Mouse (Mus musculus) liver, embryonic 15.5 days (tissue): Measurements from ENCODE around the gene Tctex1d4. TPM values are rescaled to one million over a fixed set of nuclear protein-coding genes. Genes with fewer than 3 reads are reported as not detected.

Source experiments
- ATAC-seq: fragments of 200-750 bp; cut with Nextera tagmentation; 2 replicates; pipeline ENCODE4 v1.8.0; 2017; ENCODE audit warnings: moderate number of reproducible peaks, mild to moderate bottlenecking, moderate library complexity; ENCODE audit not compliant: insufficient read depth
- H3K27ac ChIP-seq: fragments of 300-500 bp; sonication (generic); replicated peaks from 2 replicates; pipeline ENCODE4 v1.5.1; 2015; ENCODE audit warnings: mild to moderate bottlenecking, inconsistent platforms
- H3K27me3 ChIP-seq: fragments of 300-500 bp; sonication (generic); 2 replicates; pipeline ENCODE4 v1.6.1; 2015; ENCODE audit warnings: mild to moderate bottlenecking, inconsistent platforms
- H3K36me3 ChIP-seq: fragments of 300-500 bp; sonication (generic); replicated peaks from 2 replicates; pipeline ENCODE4 v1.6.1; 2015; ENCODE audit warnings: moderate library complexity, mild to moderate bottlenecking, inconsistent platforms
- H3K4me1 ChIP-seq: fragments of 300-500 bp; sonication (generic); replicated peaks from 2 replicates; pipeline ENCODE4 v1.6.1; 2015; ENCODE audit warnings: inconsistent platforms
- H3K4me2 ChIP-seq: fragments of 300-500 bp; sonication (generic); 2 replicates; pipeline ENCODE4 v1.6.1; 2015; ENCODE audit warnings: moderate library complexity, mild to moderate bottlenecking, inconsistent platforms
- H3K4me3 ChIP-seq: fragments of 300-500 bp; sonication (generic); replicated peaks from 2 replicates; pipeline ENCODE4 v1.5.1; 2015; ENCODE audit warnings: mild to moderate bottlenecking, inconsistent platforms
- H3K9ac ChIP-seq: fragments of 300-500 bp; sonication (generic); 2 replicates; pipeline ENCODE4 v1.6.1; 2015; ENCODE audit warnings: moderate library complexity, mild to moderate bottlenecking, inconsistent platforms
- H3K9me3 ChIP-seq: fragments of 300-500 bp; sonication (generic); replicated peaks from 2 replicates; pipeline ENCODE4 v1.6.1; 2016; ENCODE audit warnings: inconsistent platforms
- WGBS: fragments of 180-500 bp; shearing (Covaris S2); methylation state at CpG from one replicate; pipeline ENCODE4 v1.1.7; 2015; ENCODE audit warnings: mixed read lengths; ENCODE audit not compliant: insufficient replicate concordance; 5-methylcytosine and 5-hydroxymethylcytosine counted together
- polyA plus RNA-seq: library from polyadenylated mRNA; unstranded; fragments of >200 nt; fragmentation: Nextera tagmentation; extraction: Ambion mirVana; gene quantifications from 2 replicates; pipeline ENCODE4 v1.2.1, GENCODE M21; 2015

Tctex1d4 gene
- polyA plus RNA-seq, 1 experiment from 2014 or later = 0.12 TPM

- peaks cover 40% of the 10 kb centered on the region for H3K4me1 ChIP-seq
- H3K4me3 ChIP-seq = peak overlapping the region; percentile 75
- H3K9me3 ChIP-seq = no peaks in the 10 kb centered on the region
- H3K36me3 ChIP-seq = no peaks in the 10 kb centered on the region
- no peaks in the 10 kb centered on the region for H3K27me3 ChIP-seq
- H3K4me2 ChIP-seq = peak overlapping the region; percentile 100
- no peak for ATAC-seq
- WGBS = 7% methylated on average over 10 of the region's 10 CpGs
- peak overlapping the region; percentile 78 for H3K27ac ChIP-seq
- peak overlapping the region; percentile 70 for H3K9ac ChIP-seq
These were observed 6.5 kb upstream of the Tctex1d4 start for GRCm38 (mm10) chr4:117120052-117120444.

- H3K27me3 ChIP-seq = no peaks in the 10 kb centered on the region
- H3K27ac ChIP-seq = peak overlapping the region; percentile 78
- H3K4me1 ChIP-seq = peaks cover 47% of the 10 kb centered on the region
- H3K36me3 ChIP-seq = no peaks in the 10 kb centered on the region
- H3K4me3 ChIP-seq = peak overlapping the region; percentile 75
- H3K9me3 ChIP-seq = no peaks in the 10 kb centered on the region
- peak overlapping the region; percentile 70 for H3K9ac ChIP-seq
- under 1% methylated on average over 69 of the region's 69 CpGs for WGBS
- H3K4me2 ChIP-seq = peak overlapping the region; percentile 100
- ATAC-seq = peak; percentile 87
These were observed 5.9 kb upstream of the Tctex1d4 start for GRCm38 (mm10) chr4:117120445-117121414.

- Histone ChIP-seq H3K4me1 (peaks cover 57% of the 10 kb centered on the region), H3K4me3 (no peak overlapping the region), H3K27ac (no peak overlapping the region), H3K9me3 (no peaks in the 10 kb centered on the region), H3K27me3 (no peaks in the 10 kb centered on the region), H3K4me2 (no peak overlapping the region), H3K9ac (no peak overlapping the region), H3K36me3 (no peaks in the 10 kb centered on the region)
- WGBS = 67% methylated on average over 4 of the region's 4 CpGs
- ATAC-seq = no peak
These were observed 4.4 kb upstream of the Tctex1d4 start for GRCm38 (mm10) chr4:117122209-117122608.

GRCm38 (mm10) chr4:117123546-117124217 lies 2.9 kb upstream of the Tctex1d4 start:
- ATAC-seq = no peak
- H3K9ac ChIP-seq = no peak overlapping the region
- H3K27ac ChIP-seq = no peak overlapping the region
- no peaks in the 10 kb centered on the region for H3K9me3 ChIP-seq
- H3K36me3 ChIP-seq = peaks cover 8% of the 10 kb centered on the region; the same call in 1 of the 2 replicates
- 61% methylated on average over 7 of the region's 9 CpGs for WGBS
- H3K4me1 ChIP-seq = peaks cover 58% of the 10 kb centered on the region
- no peaks in the 10 kb centered on the region for H3K27me3 ChIP-seq
- H3K4me2 ChIP-seq = no peak overlapping the region
- H3K4me3 ChIP-seq = no peak overlapping the region

- Histone ChIP-seq H3K36me3 (peaks cover 11% of the 10 kb centered on the region; the same call in 1 of the 2 replicates), H3K4me1 (peaks cover 58% of the 10 kb centered on the region), H3K27me3 (no peaks in the 10 kb centered on the region), H3K9ac (no peak overlapping the region), H3K9me3 (no peaks in the 10 kb centered on the region), H3K4me2 (peak overlapping the region; percentile 41), H3K4me3 (no peak overlapping the region), H3K27ac (peak overlapping the region; percentile 78; the same call in 1 of the 2 replicates)
- 37% methylated on average over 3 of the region's 3 CpGs for WGBS
- ATAC-seq = no peak
These were observed 2.4 kb upstream of the Tctex1d4 start for GRCm38 (mm10) chr4:117124218-117124517.

- WGBS = 11% methylated on average over 14 of the region's 14 CpGs
These were observed 1.9 kb upstream of the Tctex1d4 start for GRCm38 (mm10) chr4:117124518-117125347.

GRCm38 (mm10) chr4:117125348-117125909 lies 1.2 kb upstream of the Tctex1d4 start, which contains the start of gene Btbd19:
Btbd19 (minus strand) TSS chr4:117125725.
- H3K4me2 ChIP-seq = peak within 1 kb of the TSS; percentile 41
- no peak within 1 kb of the TSS; the same call in 1 of the 2 replicates for H3K4me3 ChIP-seq
- WGBS = 34% methylated on average over 8 of the region's 8 CpGs
- H3K27ac ChIP-seq = peak within 1 kb of the TSS; percentile 78
- no peak for ATAC-seq
- H3K27me3 ChIP-seq = no peaks in the 10 kb centered on the region
- H3K36me3 ChIP-seq = peaks cover 11% of the 10 kb centered on the region; the same call in 1 of the 2 replicates
- no peaks in the 10 kb centered on the region for H3K9me3 ChIP-seq
- peaks cover 51% of the 10 kb centered on the region for H3K4me1 ChIP-seq
- H3K9ac ChIP-seq = no peak within 1 kb of the TSS

More at GRCm38 (mm10) chr4:117124518-117125347, 1.9 kb upstream of the Tctex1d4 start:
- H3K4me1 ChIP-seq = peaks cover 56% of the 10 kb centered on the region
- peak overlapping the region; percentile 41 for H3K4me2 ChIP-seq
- no peak for ATAC-seq
- H3K9me3 ChIP-seq = no peaks in the 10 kb centered on the region
- no peak overlapping the region; the same call in 1 of the 2 replicates for H3K4me3 ChIP-seq
- no peak overlapping the region for H3K9ac ChIP-seq
- H3K27ac ChIP-seq = peak overlapping the region; percentile 78
- peaks cover 11% of the 10 kb centered on the region; the same call in 1 of the 2 replicates for H3K36me3 ChIP-seq
- no peaks in the 10 kb centered on the region for H3K27me3 ChIP-seq

GRCm38 (mm10) chr4:117125910-117126674 lies 502 bp upstream of the Tctex1d4 start:
- Histone ChIP-seq H3K4me1 (peaks cover 46% of the 10 kb centered on the region), H3K27me3 (peaks cover 3% of the 10 kb centered on the region), H3K36me3 (peaks cover 15% of the 10 kb centered on the region; the same call in 1 of the 2 replicates), H3K4me2 (peak overlapping the region; percentile 1; the same call in 1 of the 2 replicates), H3K27ac (peak overlapping the region; percentile 78), H3K9me3 (no peaks in the 10 kb centered on the region), H3K4me3 (no peak overlapping the region), H3K9ac (no peak overlapping the region)
- peak; percentile 25; the same call in 1 of the 2 replicates for ATAC-seq
- WGBS = 35% methylated on average over 15 of the region's 15 CpGs

GRCm38 (mm10) chr4:117127991-117128686 lies 1.5 kb downstream of the Tctex1d4 start:
- 80% methylated on average over 33 of the region's 33 CpGs for WGBS
- peaks cover 15% of the 10 kb centered on the region; the same call in 1 of the 2 replicates for H3K36me3 ChIP-seq
- no peak overlapping the region for H3K9ac ChIP-seq
- H3K4me3 ChIP-seq = no peak overlapping the region
- no peak overlapping the region for H3K27ac ChIP-seq
- H3K4me2 ChIP-seq = no peak overlapping the region
- peaks cover 52% of the 10 kb centered on the region for H3K4me1 ChIP-seq
- H3K27me3 ChIP-seq = peaks cover 23% of the 10 kb centered on the region
- ATAC-seq = no peak
- H3K9me3 ChIP-seq = no peaks in the 10 kb centered on the region
